Mouse (Mus musculus) limb, embryonic 15.5 days (tissue): ENCODE measurements around the gene Stra6. TPM values are rescaled to one million over a fixed set of nuclear protein-coding genes. Genes with fewer than 3 reads are reported as not detected.

Experiments used
- ATAC-seq: fragments of 200-750 bp; cut with Nextera tagmentation; 2 replicates; pipeline ENCODE4 v1.8.0; 2017; ENCODE audit warnings: low read depth, moderate TSS enrichment; ENCODE audit not compliant: insufficient number of reproducible peaks, low FRiP score, low TSS enrichment
- H3K27ac ChIP-seq: fragments of 300-500 bp; sonication (generic); 2 replicates; pipeline ENCODE4 v1.5.1; 2015; ENCODE audit warnings: moderate library complexity, mild to moderate bottlenecking, inconsistent platforms
- H3K27me3 ChIP-seq: fragments of 300-500 bp; sonication (generic); 2 replicates; pipeline ENCODE4 v1.6.1; 2015; ENCODE audit warnings: inconsistent platforms
- H3K36me3 ChIP-seq: fragments of 300-500 bp; sonication (generic); 2 replicates; pipeline ENCODE4 v1.6.1; 2015; ENCODE audit warnings: inconsistent platforms
- H3K4me1 ChIP-seq: fragments of 300-500 bp; sonication (generic); 2 replicates; pipeline ENCODE4 v1.6.1; 2015; ENCODE audit warnings: inconsistent platforms
- H3K4me2 ChIP-seq: fragments of 300-500 bp; sonication (generic); 2 replicates; pipeline ENCODE4 v1.6.1; 2015; ENCODE audit warnings: mild to moderate bottlenecking, inconsistent platforms
- H3K4me3 ChIP-seq: fragments of 300-500 bp; sonication (generic); 2 replicates; pipeline ENCODE4 v1.5.1; 2015; ENCODE audit warnings: mild to moderate bottlenecking, inconsistent platforms
- H3K9ac ChIP-seq: fragments of 300-500 bp; sonication (generic); 2 replicates; pipeline ENCODE4 v1.6.1; 2015; ENCODE audit warnings: inconsistent platforms
- H3K9me3 ChIP-seq: fragments of 300-500 bp; sonication (generic); 2 replicates; pipeline ENCODE4 v1.6.1; 2016; ENCODE audit warnings: inconsistent platforms
- WGBS: fragments of 180-500 bp; shearing (Covaris S2); methylation state at CpG from one replicate; pipeline ENCODE4 v1.1.7; 2015; 5-methylcytosine and 5-hydroxymethylcytosine counted together
- polyA plus RNA-seq: library from polyadenylated mRNA; unstranded; fragments of >200 nt; fragmentation: Nextera tagmentation; extraction: Ambion mirVana; gene quantifications from 2 replicates; pipeline ENCODE4 v1.2.1, GENCODE M21; 2015

Gene Stra6
- polyA plus RNA-seq, 1 experiment from 2014 or later = 8.8 TPM

DNA sequence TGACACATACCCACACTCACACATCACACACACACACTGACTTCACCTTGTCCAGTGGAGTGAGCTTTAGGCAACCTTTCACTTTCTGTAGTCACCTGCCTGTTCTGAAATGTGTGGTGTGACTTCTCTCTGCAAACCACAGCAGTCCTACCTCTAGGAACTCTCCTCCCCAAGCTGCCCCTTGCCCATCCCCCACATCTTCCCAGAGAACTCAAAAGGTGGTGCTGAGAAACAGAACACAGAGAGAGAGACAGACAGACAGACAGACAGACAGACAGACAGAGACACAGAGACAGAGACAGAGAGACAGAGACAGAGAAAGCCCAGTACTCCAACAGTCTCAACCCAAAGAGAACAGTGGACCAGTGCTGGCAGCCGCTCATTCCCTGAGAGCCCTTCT is 132.1 kb downstream of the Stra6 start:
- Histone ChIP-seq H3K4me1 (peaks cover 45% of the 10 kb centered on the region), H3K9me3 (no peaks in the 10 kb centered on the region), H3K27me3 (peaks cover 62% of the 10 kb centered on the region), H3K27ac (no peak overlapping the region), H3K4me2 (no peak overlapping the region), H3K9ac (no peak overlapping the region), H3K4me3 (no peak overlapping the region), H3K36me3 (no peaks in the 10 kb centered on the region)
- no peak for ATAC-seq
- 24% methylated on average over 1 of the region's 1 CpGs for WGBS

DNA sequence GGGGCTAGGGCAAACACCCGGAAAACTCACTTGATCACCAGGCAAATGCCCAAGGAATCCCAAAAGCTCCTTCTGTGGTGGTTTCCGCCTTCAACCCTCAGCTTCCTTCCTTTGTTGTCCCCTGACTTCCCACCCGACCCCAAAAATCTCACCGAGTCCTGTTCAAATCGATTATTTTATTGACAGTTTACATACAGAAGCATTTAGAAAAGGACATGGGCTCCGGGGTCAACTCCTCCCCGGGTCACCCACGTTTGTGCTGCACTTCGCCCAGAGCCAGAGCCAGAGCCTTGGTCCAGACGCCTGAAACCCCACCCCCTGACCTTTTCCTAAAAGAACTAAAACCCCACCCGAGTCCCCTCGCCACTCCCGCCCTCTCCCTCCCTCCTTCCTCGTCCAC is 132.6 kb downstream of the Stra6 start:
- Histone ChIP-seq H3K4me2 (peak overlapping the region; percentile 30; the same call in 1 of the 2 replicates), H3K27ac (no peak overlapping the region), H3K9ac (no peak overlapping the region), H3K36me3 (no peaks in the 10 kb centered on the region), H3K9me3 (no peaks in the 10 kb centered on the region), H3K4me1 (peaks cover 48% of the 10 kb centered on the region), H3K27me3 (peaks cover 67% of the 10 kb centered on the region), H3K4me3 (peak overlapping the region; percentile 20; the same call in 1 of the 2 replicates)
- 11% methylated on average over 14 of the region's 14 CpGs for WGBS
- no peak for ATAC-seq

DNA sequence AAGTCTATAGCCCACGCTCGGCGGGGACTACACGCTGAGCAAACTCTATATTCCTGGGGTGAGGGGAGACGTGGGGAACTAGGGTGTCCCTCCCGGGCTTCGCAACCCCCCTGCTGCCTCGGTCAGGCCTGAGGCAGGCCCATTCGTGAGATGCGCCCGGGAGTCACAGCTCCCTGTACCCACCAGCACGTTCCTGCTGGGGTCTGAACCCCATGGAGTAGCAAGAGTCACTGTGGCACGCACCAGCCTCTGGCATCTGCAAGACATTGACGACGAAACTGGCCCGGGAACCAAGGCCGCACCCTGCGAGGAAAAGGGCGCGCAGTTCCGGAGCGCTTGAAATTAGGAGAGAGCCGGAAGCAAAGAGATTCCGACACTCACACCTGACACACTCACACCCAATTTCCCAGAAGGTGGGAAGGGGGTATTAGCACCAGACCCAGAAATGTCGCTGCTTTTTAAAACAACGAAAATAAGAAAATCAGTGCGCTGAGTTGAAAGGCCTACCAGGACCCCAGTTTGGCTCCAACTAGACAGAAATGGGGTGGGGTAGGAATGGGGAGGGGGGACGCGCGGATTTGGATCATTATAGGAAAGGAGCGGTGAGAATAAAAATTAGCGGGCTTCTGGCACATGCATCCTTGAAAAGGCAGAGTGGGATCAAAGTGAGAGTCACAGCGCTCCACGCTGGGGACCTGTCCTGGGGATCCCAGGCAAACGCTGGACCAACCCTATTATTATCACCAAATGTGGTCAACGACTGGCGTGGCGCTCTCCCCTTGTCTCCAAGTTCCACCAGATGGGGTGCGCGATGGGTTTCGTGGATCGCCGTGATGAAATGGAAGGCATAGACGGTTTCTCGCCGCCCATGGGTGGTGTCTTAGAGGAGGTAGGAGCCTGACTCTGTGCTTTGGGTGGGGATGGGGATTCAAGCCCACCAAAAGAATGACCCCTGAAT is 133.3 kb downstream of the Stra6 start:
- Histone ChIP-seq H3K27me3 (peaks cover 74% of the 10 kb centered on the region), H3K4me3 (peak overlapping the region; percentile 29), H3K4me1 (peaks cover 56% of the 10 kb centered on the region), H3K9me3 (no peaks in the 10 kb centered on the region), H3K9ac (no peak overlapping the region), H3K27ac (no peak overlapping the region), H3K36me3 (no peaks in the 10 kb centered on the region), H3K4me2 (peak overlapping the region; percentile 48)
- ATAC-seq = no peak
- WGBS = 7% methylated on average over 46 of the region's 46 CpGs

DNA sequence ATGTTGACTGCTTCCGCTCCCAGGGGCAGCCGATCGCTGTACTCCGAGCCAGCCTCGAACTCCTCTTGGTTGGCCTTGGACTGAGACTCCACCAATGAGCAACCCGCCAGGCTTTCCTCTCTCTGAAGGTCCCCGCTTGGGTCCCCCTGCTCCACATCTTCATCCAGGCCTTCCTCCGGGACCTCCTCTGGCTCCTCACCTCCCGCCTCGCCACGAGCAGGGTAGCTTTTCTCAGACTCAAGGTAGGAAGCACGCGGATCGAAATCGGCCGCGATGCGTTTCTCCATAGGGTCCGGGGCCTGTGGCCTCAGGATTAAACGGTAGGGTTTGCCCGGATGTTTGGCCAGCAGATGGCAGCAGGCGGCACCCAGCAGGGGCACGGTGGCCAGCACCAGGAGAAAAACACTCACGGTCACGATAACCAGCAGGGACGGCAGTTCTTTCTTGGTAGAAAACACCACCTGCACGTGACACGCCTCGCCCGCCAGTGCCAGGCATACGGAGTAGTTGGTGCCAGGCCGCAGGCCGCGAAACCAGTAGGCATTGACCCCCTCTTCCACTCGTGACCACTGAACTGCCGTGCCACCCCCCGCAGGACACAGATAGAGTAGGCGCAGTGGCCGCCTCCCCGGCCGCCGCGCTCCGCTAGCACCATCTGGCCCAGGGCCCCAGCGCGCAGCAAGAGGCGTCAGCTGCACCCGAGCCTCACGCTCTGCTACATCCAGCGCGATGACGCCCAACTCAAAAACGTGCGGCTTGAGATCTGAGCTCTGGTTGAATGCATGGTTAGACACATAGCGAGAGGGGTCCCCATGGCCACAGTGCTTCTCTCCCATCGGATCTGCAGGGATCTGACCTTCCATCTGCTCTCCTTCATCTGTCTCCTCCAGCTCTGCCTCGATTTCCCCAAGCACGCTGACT is 134.5 kb downstream of the Stra6 start:
- Histone ChIP-seq H3K27me3 (peaks cover 86% of the 10 kb centered on the region), H3K9me3 (no peaks in the 10 kb centered on the region), H3K27ac (no peak overlapping the region), H3K4me1 (peaks cover 67% of the 10 kb centered on the region), H3K9ac (no peak overlapping the region), H3K4me3 (peak overlapping the region; percentile 29), H3K4me2 (peak overlapping the region; percentile 48), H3K36me3 (no peaks in the 10 kb centered on the region)
- no peak for ATAC-seq
- WGBS = 1% methylated on average over 58 of the region's 58 CpGs

DNA sequence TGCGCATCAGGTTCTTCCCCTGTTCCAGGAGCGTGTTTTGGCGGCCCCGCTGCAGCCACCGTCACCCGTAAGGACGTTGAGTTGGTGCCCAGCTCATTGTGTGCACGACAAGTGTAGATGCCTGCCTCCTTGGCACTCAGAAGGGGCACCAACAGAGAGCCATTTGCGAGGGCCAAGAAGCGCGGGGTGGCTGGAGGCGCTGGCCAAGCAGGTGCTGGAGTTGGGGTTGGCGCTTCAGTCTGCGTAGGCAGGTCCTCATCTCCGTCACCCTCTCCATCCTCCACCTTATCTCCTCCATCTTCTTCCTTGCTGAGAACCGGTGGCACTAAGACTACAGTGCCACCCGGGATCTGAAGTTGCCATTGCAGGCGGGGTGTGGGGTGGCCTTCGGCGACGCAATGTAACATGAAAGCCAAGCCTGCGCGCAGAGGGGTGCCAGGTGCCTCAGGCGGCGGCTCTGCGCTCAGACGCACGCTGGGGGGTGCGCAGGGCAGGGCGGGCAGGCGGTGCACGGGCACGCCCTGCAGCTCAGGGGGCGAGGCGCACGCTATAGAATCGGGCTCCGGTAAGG is 135.3 kb downstream of the Stra6 start:
- H3K4me1 ChIP-seq = peaks cover 71% of the 10 kb centered on the region
- ATAC-seq = no peak
- peak overlapping the region; percentile 29 for H3K4me3 ChIP-seq
- H3K27me3 ChIP-seq = peaks cover 94% of the 10 kb centered on the region
- no peaks in the 10 kb centered on the region for H3K36me3 ChIP-seq
- no peaks in the 10 kb centered on the region for H3K9me3 ChIP-seq
- no peak overlapping the region for H3K27ac ChIP-seq
- peak overlapping the region; percentile 52 for H3K4me2 ChIP-seq
- H3K9ac ChIP-seq = no peak overlapping the region
- WGBS = 4% methylated on average over 38 of the region's 38 CpGs

DNA sequence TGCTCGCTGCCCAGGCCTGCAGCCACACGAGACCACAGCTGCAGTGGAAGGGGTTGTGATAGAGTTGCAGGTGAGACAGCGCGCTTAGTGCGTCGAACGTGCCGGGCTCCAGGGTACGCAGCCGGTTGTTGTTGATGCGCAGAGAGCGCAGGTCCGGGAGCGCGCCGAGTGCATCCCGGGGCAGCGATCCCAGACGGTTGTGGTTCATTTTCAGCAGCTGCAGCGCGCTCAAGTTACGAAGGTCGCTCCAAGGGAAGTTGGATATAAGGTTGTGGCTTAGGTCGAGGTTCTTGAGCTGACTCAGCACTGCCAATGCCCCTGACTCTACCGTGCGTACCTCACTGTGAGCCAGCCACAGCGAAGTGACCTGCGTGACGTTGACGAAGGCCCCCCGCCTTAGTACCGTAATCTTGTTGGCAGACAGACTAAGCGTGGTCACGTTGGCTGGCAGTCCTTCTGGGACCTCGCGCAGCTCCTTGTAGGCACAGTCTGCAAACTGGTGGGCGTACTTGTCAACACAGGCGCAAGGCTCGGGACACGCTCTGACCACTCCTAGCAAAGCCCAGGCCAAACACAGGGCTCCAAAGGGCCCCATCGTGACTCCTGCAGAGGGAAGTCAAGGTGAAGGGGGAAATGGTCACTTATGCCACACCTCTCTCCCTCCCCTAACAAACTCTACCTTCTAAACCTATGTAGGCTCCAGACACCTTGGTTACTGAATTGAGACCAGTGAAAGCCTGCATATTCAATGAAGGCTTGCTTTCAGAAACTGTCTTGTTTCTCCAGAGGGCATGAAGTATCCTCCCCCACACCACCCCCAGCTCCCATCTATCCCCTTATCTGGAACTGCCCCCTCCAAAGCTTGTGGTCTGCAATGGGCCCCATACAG is 136.0 kb downstream of the Stra6 start:
- H3K4me2 ChIP-seq = peak overlapping the region; percentile 52
- H3K4me3 ChIP-seq = peak overlapping the region; percentile 29
- H3K9me3 ChIP-seq = no peaks in the 10 kb centered on the region
- peaks cover 74% of the 10 kb centered on the region for H3K4me1 ChIP-seq
- peaks cover 91% of the 10 kb centered on the region for H3K27me3 ChIP-seq
- ATAC-seq = no peak
- no peak overlapping the region for H3K27ac ChIP-seq
- no peak overlapping the region for H3K9ac ChIP-seq
- H3K36me3 ChIP-seq = no peaks in the 10 kb centered on the region
- WGBS = 5% methylated on average over 41 of the region's 41 CpGs

DNA sequence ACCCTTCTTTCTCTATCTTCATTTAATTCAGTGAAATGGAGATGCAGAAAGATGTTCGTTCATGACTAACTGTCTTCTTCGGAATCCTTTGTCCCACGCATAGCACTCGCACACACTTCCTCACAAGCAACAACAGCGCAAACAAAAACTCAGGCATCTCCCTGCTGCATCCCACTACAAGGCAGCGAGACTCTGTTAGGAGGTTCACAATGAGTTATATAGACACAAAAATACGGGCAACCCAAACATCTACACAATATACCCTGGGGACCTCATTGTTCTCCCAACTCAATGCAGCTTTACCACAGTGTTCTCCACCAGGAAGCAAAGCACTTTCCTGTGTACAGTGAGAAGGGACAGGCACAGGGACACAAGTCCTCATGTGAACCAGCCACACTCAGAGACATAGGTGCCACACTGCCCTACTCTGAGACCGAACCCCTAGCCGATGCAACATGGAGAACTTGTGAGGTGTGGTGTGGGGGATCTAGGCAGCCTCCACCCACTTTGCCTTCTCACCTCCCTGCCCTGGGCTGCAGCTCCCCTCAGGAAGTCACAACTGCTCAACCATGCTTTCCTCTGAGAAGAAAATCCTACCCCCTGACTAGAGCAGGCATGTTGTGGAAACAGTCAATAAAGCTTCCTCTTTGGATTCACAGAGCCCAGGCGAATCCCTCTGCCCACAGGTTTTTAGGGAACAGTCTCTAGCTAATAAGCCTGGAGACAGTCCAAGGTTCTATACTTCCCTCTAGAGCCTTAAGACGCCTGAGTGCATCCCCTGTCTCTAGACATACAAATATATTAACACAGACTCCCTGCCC is 136.9 kb downstream of the Stra6 start:
- no peak overlapping the region for H3K27ac ChIP-seq
- 21% methylated on average over 11 of the region's 11 CpGs for WGBS
- H3K4me1 ChIP-seq = peaks cover 74% of the 10 kb centered on the region
- H3K9me3 ChIP-seq = no peaks in the 10 kb centered on the region
- ATAC-seq = no peak
- no peak overlapping the region for H3K9ac ChIP-seq
- H3K4me3 ChIP-seq = no peak overlapping the region
- H3K27me3 ChIP-seq = peaks cover 84% of the 10 kb centered on the region
- no peaks in the 10 kb centered on the region for H3K36me3 ChIP-seq
- no peak overlapping the region for H3K4me2 ChIP-seq

DNA sequence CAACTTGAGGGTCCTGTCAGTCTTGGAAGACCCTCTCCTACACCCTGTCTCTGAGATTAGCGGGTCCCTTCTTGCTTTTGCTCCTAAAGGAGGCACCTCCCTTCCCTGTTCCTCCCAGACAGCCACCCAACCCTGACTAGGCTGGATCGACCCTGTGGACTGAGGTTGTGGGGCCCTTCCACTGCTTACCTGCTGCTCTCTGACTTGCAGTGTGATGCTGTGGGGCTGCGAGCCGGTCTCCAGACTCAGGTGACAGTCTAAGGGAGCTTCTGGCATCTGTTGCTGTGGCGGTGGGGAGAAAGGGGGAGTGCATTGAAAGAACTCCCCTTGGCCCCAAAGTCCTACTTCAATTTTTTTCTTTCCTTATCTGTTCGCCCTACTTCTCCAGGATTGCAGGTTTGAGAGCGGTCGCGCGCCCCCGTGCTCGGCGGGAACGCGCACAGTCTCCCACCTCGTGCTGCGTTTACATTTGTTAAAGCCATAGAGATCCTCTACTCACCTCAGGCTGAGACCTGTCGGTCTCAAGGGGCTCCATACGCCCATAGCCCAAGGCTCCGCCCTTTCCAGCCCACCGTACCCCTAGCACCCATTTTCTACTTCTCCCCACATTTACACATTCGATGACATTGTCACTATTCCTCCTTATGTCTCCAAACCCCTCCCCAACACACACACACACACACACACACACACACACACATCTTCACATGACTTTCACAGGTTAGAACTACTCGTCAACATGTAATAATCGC is 137.7 kb downstream of the Stra6 start:
- WGBS = 2% methylated on average over 24 of the region's 24 CpGs
- no peak overlapping the region for H3K9ac ChIP-seq
- peaks cover 67% of the 10 kb centered on the region for H3K4me1 ChIP-seq
- H3K9me3 ChIP-seq = no peaks in the 10 kb centered on the region
- H3K4me2 ChIP-seq = peak overlapping the region; percentile 45
- H3K36me3 ChIP-seq = no peaks in the 10 kb centered on the region
- no peak overlapping the region for H3K27ac ChIP-seq
- peaks cover 81% of the 10 kb centered on the region for H3K27me3 ChIP-seq
- H3K4me3 ChIP-seq = peak overlapping the region; percentile 23
- ATAC-seq = no peak

DNA sequence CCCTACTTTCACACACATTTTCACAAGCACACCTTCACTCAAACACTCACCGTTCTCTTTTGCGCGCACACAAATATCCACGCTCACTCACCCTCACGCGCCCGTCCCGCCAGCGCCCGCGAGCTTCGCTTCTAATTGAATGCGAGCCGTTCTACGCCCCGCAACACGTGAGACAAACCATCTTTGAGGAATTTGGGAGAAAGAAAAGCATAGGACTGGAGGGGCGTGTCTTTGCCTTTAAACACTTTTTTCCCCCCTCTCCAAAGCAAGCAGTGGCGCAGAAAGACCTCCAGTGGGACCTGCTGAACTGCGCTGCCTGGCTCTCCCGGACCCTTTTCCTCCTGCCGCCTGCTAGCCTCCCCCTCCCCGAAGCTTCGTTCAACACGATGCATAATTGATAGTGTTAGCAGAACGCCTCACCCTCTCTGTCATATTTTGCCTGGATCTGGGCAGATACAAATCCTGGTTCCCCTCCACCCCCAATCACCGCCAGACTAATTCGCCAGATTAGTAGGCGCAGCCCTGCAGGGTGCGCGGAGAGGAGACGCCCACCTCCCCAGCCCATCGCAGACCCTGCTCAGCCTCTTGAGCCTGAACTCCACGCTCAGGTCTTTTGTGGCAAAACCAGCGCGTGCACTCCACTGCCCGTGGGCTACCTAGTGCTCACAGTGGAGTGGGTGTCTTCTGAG is 138.4 kb downstream of the Stra6 start:
- Histone ChIP-seq H3K4me2 (peak overlapping the region; percentile 45), H3K27ac (no peak overlapping the region), H3K9ac (no peak overlapping the region), H3K4me1 (peaks cover 60% of the 10 kb centered on the region), H3K36me3 (no peaks in the 10 kb centered on the region), H3K9me3 (no peaks in the 10 kb centered on the region), H3K4me3 (peak overlapping the region; percentile 23), H3K27me3 (peaks cover 77% of the 10 kb centered on the region)
- no peak for ATAC-seq
- WGBS = under 1% methylated on average over 37 of the region's 37 CpGs
